Comparison of ENCODE assay signal across 22 mouse cellular contexts in genomic region chr10:12285679-12286078, GRCm38 (mm10).
"Had no signal": no experiment of that assay in that cellular context is flagged by ENCODE, and none has a peak within 500 bp of the region (broad histone marks: within the 10 kb centered on the region; RNA-seq: fewer than 3 reads in every experiment).

No protein-coding gene starts in this region.

- ATAC-seq: hindbrain, embryonic 16.5 days; hindbrain, postnatal 0 days; inflammation-experienced regulatory T-cells, adult 6 months; intestine, embryonic 15.5 days; intestine, embryonic 16.5 days; intestine, postnatal 0 days had no signal

- DNase-seq: heart, postnatal 10 days; heart, postnatal 14 days; heart, postnatal 36 days; heart, postnatal 4 days; kidney, adult 11 months; kidney, adult 18-20 months; kidney, adult 2 months; kidney, adult 8-10 months; kidney, adult 9 months; kidney, postnatal 10 days; kidney, postnatal 14 days; kidney, postnatal 25 days; kidney, postnatal 36 days; kidney, postnatal 4 days; layer of hippocampus, adult 9-11 months; layer of hippocampus, postnatal 36 days had no signal
